ENCODE assay signal across 9 mouse cellular contexts in genomic region chr2:91324346-91324745, GRCm38 (mm10). TPM values are rescaled to one million over a fixed set of nuclear protein-coding genes. Genes with fewer than 3 reads are reported as not detected.
DNase-seq lines count a peak whose midpoint lies in the region; ATAC-seq and TF ChIP-seq lines count a peak whose summit lies in the region.
"Had no signal": no experiment of that assay in that cellular context is flagged by ENCODE, and none has a peak within 500 bp of the region (broad histone marks: within the 10 kb centered on the region; RNA-seq: fewer than 3 reads in every experiment).

No protein-coding gene starts in this region.

- 50% methylated on average over 1 of the region's 1 CpGs for WGBS in forebrain, embryonic 13.5 days
- 72% methylated on average over 1 of the region's 1 CpGs for WGBS in hindbrain, embryonic 14.5 days
- 59% methylated on average over 1 of the region's 1 CpGs for WGBS in midbrain, embryonic 15.5 days

- no peak overlapping the region for H3K4me3 ChIP-seq in left cerebral cortex, adult 2 months
- no peak overlapping the region for H3K4me3 ChIP-seq in forebrain, embryonic 13.5 days
- H3K4me3 ChIP-seq in hindbrain, embryonic 14.5 days (replicated peaks; ENCODE audit: low read length): no peak overlapping the region
- no peak overlapping the region for H3K4me3 ChIP-seq in midbrain, embryonic 15.5 days

- no peaks in the 10 kb centered on the region for H3K27me3 ChIP-seq in forebrain, embryonic 13.5 days
- no peaks in the 10 kb centered on the region for H3K27me3 ChIP-seq in hindbrain, embryonic 14.5 days (ENCODE audit: control insufficient read depth, insufficient read depth, low read length)
- no peaks in the 10 kb centered on the region for H3K27me3 ChIP-seq in midbrain, embryonic 15.5 days (replicated peaks)

- TF ChIP-seq CTCF in left cerebral cortex, adult 2 months (IDR thresholded peaks at IDR 0.05): no peak

- DNase-seq in left cerebral cortex, adult 2 months (ENCODE audit: extremely low spot score in 1 of 2, low spot score in 2 of 2): no peak
- no peak for DNase-seq in left cerebral cortex, postnatal 36 days (ENCODE audit: low spot score in 2 of 2)
- no peak for DNase-seq in hindbrain, embryonic 14.5 days (ENCODE audit: low spot score)
- DNase-seq in adrenal gland, postnatal 36 days: no peak
- DNase-seq in kidney, adult 9 months: no peak
- DNase-seq: cerebellum, adult 11-12 months had no signal

- H3K27ac ChIP-seq in left cerebral cortex, adult 2 months: peak overlapping the region; percentile 73; the same call in 1 of the 2 replicates
- peak overlapping the region; percentile 88 for H3K27ac ChIP-seq in forebrain, embryonic 13.5 days
- peak overlapping the region; percentile 48 for H3K27ac ChIP-seq in hindbrain, embryonic 14.5 days
- H3K27ac ChIP-seq in midbrain, embryonic 15.5 days: peak overlapping the region; percentile 76

- no peaks in the 10 kb centered on the region for H3K36me3 ChIP-seq in forebrain, embryonic 13.5 days (ENCODE audit: poor library complexity, severe bottlenecking)
- no peaks in the 10 kb centered on the region for H3K36me3 ChIP-seq in hindbrain, embryonic 14.5 days (replicated peaks; ENCODE audit: control insufficient read depth, insufficient read depth)
- H3K36me3 ChIP-seq in midbrain, embryonic 15.5 days (replicated peaks): no peaks in the 10 kb centered on the region

- peak overlapping the region; percentile 37 for H3K4me2 ChIP-seq in forebrain, embryonic 13.5 days
- no peak overlapping the region for H3K4me2 ChIP-seq in hindbrain, embryonic 14.5 days (replicated peaks)
- H3K4me2 ChIP-seq in midbrain, embryonic 15.5 days: peak overlapping the region; percentile 12; the same call in 1 of the 2 replicates

- no peak overlapping the region for H3K9ac ChIP-seq in forebrain, embryonic 13.5 days
- no peak overlapping the region for H3K9ac ChIP-seq in hindbrain, embryonic 14.5 days
- H3K9ac ChIP-seq in midbrain, embryonic 15.5 days: no peak overlapping the region

- no peak for ATAC-seq in forebrain, embryonic 13.5 days
- ATAC-seq in hindbrain, embryonic 14.5 days (ENCODE audit: low FRiP score): no peak
- no peak for ATAC-seq in midbrain, embryonic 15.5 days (replicated peaks)
- ATAC-seq: inflammation-experienced regulatory T-cells, adult 6 months had no signal

- no peaks in the 10 kb centered on the region for H3K9me3 ChIP-seq in forebrain, embryonic 13.5 days (replicated peaks)
- no peaks in the 10 kb centered on the region for H3K9me3 ChIP-seq in hindbrain, embryonic 14.5 days (ENCODE audit: control insufficient read depth, low read length)
- H3K9me3 ChIP-seq in midbrain, embryonic 15.5 days: no peaks in the 10 kb centered on the region

- intact Hi-C loops in left cerebral cortex, adult 2 months (cut with DNase I): no loop called here
- intact Hi-C loops in left cerebral cortex, postnatal 36 days (cut with DNase I): no loop called here

- peaks cover 46% of the 10 kb centered on the region for H3K4me1 ChIP-seq in forebrain, embryonic 13.5 days
- H3K4me1 ChIP-seq in hindbrain, embryonic 14.5 days (replicated peaks; ENCODE audit: control insufficient read depth, insufficient read depth, low read length): peaks cover 29% of the 10 kb centered on the region
- peaks cover 34% of the 10 kb centered on the region for H3K4me1 ChIP-seq in midbrain, embryonic 15.5 days

RNA-seq across cellular contexts. Expression of gene Arfgap2, which starts 59.6 kb away (rescaled TPM):
- 10 to 100 TPM; 73.9 to 81.8 TPM for total RNA-seq in left cerebral cortex, adult 2 months (2021)
- 10 to 100 TPM; 66.2 to 78.1 TPM for total RNA-seq in left cerebral cortex, postnatal 36 days (2021)
- 78.4 and 84.3 TPM in 2 replicates for polyA plus RNA-seq in forebrain, embryonic 13.5 days (2015; fragmentation: Nextera tagmentation; extraction: Ambion mirVana)
- polyA plus RNA-seq in hindbrain, embryonic 14.5 days (2014; fragmentation: Nextera tagmentation; extraction: Ambion mirVana): 59.6 and 64.0 TPM in 2 replicates
- 76.0 and 76.1 TPM in 2 replicates for polyA plus RNA-seq in midbrain, embryonic 15.5 days (2015; fragmentation: Nextera tagmentation; extraction: Ambion mirVana)
- 10 to 100 TPM; 88.2 to 94.6 TPM for total RNA-seq in adrenal gland, postnatal 36 days (2021)
